Mouse (Mus musculus) urinary bladder, postnatal 25 days (tissue): ENCODE data around the gene Ilf3.

ENCODE experiments used
- DNase-seq: peaks from one replicate; pipeline ENCODE4 v3.0.0; 2022; ENCODE audit warnings: low spot score

The Ilf3 gene

DNA sequence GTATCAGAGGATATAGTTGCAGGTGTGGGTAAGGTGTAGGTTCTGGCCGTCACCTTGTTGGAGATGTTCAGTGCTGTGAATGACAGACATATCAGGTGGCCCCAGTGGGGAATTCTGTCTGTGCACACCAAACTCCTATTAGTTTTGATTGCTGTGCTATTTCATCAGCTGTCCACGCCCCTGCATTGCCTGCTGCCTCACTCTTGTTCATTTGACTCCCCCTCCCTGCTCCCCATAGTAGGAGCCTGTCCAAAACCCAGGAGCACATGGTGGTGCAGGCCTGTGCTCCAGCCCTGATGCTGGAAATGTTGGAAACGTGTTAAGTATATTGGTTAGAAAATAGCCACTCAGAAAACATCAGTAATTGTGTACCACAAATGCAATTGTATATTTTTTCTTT is 71.8 kb downstream of the Ilf3 start:
- no peak for DNase-seq

DNA sequence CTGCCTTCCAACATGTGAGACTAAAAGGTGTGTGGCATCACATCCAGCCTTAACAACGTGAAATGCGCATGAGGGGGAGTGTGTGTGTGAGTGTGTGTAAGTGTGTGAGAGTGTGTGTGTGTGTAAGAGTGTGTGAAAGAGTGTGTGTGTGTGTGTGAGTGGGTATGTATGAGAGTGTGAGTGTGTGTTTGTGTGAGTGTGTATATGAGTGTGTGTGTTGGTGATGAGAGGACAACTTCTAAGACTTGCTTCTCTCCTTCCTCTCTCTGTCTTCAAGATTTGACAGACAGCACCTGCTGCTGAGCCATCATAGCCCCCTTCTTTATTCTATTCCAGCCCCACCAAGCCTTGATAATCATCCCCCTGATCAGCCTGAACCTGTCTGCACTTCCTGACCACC is 72.2 kb downstream of the Ilf3 start:
- DNase-seq: no peak

DNA sequence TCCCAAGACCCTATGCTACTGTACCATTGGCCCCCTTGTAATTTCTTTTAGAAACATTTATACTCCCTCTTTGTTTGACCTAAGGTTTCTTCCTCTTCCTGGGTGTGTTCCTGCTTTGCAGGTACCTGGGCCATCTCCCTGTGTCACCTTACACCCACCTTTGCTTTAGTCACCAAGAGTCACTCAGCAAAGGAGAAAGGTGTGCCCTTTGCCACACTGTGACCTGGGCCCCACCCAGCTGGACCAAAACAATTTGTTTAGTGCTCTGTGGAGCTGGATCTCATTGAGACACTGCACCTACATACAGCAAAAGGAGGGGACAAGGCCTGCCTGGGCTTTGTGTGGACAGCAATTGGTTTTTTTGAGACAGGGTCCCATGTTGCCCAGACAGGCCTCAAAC is 72.7 kb downstream of the Ilf3 start:
- no peak for DNase-seq

DNA sequence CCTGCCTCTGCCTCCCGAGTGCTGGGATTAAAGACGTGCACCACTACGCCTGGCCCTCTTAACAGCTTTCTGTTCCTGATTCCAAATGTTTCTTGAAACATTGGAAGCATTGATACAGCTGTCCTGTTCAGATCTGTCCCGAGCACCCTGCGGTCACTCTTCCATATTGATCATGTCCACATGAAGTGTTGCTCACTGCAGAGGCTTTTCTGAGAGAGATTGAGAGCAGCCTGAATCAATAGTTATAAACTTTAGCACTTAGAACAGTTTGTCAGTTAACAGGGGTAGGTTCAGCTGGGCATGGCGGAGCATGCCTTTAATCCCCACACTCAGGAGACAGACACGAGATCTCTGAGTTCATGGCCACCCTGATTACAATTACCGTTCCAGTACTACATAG is 76.2 kb downstream of the Ilf3 start:
- DNase-seq: no peak

DNA sequence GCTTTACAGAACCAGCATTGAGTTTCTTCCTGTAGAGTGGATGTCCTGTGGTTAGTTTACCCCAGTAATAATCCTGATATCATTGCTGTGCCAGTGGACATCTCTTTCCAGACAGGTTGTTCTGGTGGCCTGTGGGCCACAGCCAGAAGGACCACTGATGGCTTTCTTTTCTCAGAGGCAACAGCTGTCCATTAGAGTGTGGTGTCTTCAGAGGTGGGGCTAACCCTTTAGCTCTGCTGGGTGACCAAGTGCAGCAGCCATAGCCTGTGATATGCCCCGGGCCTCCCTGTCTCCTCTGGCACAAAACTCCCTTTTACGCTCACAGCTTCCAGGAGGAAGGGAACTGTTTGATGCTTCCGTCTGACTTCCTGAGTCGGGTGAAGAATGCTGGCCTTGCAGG is 76.9 kb downstream of the Ilf3 start:
- DNase-seq: no peak

DNA sequence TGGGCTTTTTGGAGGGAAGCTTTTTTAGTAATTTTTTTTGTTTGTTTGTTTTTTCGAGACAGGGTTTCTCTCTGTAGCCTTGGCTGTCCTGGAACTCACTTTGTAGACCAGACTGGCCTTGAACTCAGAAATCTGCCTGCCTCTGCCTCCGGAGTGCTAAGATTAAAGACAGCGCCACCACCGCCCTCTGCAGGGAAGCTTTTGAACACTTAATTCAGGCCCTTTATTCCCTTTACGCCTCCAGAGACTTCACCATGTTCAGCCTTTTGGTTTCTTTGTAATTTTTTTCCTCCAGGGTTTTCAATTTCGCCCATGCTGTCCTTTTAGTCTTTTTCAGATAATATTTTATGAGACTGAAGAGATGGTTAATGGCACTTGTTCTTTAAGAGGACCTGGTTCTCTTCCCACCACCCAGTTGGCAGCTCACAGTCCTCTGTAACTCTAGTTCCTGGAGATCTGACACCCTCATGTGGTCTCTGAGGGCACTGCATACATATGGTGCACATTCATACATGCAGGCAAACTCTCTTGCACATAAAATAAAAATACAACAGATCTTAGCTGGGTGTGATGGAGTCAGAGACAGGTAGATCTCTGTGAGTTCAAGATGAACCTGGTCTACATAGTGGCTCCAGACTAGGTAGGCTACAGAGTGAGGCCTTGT is 77.5 kb downstream of the Ilf3 start:
- no peak for DNase-seq

DNA sequence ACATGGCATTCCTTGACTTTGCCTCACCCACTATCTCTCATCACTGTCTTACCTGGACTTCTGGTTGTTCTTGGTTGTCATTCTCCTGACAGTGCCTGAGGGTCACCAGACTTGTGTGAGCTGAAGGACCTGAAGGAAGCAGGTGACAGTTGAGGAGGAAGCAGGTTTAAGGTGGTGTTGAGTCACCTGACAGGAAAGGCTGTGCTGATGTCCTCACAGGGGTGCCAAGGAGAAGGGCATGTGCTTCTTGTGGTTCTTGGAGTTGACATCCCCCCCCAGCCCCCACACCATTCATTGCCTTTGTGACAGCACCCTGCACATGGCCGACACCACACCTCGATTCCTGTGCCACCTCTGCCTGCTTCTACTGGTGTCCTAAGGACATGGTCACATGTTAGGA is 80.1 kb downstream of the Ilf3 start:
- DNase-seq: no peak

DNA sequence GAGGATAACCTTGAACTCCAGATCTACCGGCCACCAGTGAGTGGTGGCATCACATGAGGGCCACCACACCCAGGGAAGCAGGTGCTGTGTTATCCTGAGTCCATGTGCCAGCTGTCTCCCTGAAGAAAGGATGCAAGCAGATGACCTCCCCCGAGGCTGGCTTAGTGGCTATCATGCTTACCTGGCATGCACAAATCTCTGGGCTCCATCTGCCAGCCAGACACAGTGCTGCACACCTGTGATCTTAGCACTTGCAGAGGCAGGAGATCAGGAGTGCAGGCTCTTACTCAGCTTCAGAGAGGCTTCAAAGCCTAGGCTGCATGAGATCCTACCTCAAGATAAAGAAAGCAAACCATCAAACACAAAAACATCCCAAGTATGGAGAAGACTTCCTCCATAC is 82.0 kb downstream of the Ilf3 start:
- no peak for DNase-seq

DNA sequence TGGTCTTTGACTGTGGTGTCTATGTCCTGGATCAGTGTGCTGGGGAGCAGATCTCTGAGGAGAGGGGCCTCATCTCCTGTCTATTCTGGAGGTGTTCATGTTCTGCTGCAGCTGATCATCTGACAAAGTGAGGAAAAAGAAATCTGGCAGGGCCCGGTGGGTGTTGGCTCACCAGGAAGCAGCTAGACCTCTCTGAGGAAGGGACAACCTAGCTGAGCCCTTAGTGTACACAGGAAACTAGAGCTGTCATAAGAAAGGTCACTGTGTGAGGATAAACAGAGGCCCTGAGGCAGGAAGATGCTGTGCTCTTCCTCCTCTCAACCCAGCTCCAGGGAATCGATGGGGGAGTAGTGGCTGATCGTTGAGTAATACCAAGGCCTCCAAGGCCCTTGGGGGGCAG is 82.6 kb downstream of the Ilf3 start:
- DNase-seq: no peak

DNA sequence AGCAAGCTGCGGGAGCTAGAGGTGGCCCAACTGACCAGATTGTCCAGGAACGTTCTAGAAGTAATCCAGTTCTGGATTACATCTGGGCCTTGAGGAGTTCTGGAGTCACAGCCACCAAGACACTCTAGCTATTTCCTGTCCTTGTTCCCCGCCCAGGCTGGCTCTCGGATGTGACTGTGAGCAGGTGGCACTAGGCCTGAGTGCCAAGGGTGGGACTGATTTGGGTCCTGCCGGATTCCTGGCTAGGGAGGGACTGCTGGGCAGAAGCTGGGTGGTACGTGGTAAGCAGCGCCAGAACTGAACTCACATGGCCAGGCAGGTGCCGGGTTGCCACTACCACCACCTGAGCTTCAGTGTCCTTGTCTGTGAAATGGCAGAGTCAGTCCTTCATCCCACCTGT is 83.7 kb downstream of the Ilf3 start:
- peak; percentile 34 for DNase-seq

DNA sequence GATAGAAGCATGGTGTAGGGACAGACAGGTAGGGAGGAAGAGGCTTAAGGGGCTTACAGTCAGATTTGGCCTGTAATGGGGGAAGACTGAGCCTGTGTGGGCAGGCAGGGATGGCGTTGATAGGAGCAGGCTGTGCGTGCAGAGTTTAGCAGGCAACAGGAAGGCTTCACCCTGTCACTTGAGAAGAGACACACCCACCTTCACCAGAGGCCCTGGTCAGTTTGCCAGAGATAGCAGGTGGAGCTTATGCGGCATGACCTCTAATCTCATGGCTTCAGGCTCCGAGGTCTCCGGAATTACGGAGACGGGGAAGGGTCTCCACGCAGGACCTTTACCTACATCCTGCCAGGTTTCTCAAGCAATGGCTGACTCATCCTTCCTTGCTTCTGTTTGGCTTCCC is 84.2 kb downstream of the Ilf3 start:
- DNase-seq: no peak

DNA sequence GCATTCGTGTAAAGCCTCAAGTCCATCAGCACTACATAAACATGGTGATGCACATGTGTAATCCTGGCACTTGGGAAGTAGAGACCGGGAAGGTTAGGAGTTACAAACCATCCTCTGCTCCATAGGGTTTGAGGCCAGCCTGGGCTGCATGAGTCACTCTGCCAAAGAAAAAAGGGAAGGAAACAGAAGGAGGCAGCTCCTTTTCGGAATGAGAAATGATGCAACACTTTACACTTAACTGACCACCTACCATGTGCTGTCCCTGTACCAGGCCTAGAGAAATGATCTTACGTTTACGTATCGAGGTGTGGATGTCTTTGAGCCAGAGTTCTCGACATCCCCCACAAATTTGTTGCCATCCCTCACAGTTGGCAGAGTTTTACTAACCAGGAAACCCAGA is 85.3 kb downstream of the Ilf3 start:
- no peak for DNase-seq

DNA sequence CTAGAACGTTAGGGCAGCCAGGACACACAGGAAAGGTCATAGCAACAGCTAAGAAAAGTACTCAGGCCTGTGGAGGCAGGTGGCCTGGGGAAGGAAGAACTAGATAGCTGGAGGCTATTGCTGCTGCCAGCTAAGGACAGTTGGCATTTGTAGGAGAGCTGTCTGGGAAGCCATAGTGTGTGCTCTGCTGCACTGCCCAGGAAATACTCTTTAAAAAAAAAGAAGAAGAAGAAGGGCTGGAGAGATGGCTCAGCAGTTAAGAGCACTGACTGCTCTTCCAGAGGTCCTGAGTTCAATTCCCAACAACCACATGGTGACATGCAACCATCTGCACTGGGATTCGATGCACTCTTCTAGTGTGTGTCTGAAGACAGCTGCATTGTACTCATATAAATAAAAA is 85.8 kb downstream of the Ilf3 start:
- no peak for DNase-seq

DNA sequence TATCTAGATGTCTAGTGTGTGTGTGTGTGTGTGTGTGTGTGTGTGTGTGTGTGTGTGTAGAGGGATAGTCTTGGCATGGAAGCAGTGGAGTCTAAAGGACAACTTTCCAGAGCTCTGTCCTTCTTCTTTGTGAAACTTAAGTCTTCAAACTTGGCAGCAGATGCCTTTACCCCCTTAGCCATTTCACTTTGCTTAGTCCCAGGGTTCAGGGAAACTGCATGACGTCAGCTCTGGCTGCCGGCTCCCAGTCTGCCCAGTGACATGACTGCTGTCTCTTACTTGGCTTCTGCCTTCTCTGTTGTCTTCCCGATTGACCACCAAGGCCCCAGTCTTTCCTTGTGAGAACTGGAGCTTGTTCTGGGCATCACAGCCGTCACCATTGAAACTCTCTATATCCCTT is 86.9 kb downstream of the Ilf3 start:
- no peak for DNase-seq
